In the genomic region with DNA sequence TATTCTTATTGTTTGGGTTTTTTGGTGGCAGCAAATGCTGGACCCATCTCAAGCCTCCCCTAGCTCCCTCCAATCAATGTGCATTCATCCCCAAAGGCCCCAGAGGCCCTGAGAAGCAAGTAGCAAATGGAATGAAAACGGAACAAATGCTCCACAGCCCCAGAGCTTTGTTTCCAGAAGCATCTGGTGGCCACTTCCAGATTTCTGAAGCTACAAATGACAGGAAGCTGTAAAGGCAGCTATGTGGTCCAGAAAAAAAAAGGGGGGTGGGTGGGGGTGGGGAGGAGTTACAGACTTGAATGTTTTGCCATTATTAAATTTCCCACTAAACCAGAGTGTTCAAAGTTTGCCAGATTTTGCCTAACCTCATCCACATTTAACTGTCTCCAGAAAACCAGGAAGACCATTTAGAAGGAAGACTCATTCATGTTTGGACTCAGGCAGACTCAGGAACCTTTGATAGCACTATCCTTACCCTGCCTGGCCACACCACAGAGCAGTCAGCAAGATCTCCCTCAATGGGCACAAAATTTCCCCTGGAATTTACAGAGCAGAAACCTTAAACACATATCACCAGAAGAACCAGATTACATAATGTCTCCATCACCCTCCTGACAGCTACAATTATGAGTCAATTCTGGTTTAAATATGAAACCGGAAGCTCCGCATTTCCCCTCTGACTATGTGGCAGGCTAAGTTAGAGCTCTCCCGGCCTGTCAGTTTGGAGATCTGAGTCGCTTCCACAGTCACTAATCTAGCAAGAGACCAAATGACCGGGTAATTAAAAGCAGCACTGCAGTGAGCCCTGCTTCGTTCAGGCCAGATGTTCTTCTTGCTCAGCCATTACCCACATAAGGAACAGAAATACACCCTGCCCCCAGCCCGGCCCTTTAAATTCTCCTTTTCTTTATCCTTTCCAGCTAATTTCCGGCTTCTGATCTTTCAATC, we compare ENCODE assay signal across 8 mouse cellular contexts.
DNase-seq lines count a peak whose midpoint lies in the region; ATAC-seq and TF ChIP-seq lines count a peak whose summit lies in the region.

No protein-coding gene starts in this region.

- H3K4me1 ChIP-seq in kidney, embryonic 14.5 days (ENCODE audit: control insufficient read depth, insufficient read depth, low read length): peaks cover 26% of the 10 kb centered on the region

- H3K9ac ChIP-seq in kidney, embryonic 14.5 days (ENCODE audit: low read depth, low read length): peak overlapping the region; percentile 9; the same call in 1 of the 2 replicates

- H3K27ac ChIP-seq in kidney, embryonic 14.5 days (ENCODE audit: low read depth, low read length): peak overlapping the region; percentile 73

- no peaks in the 10 kb centered on the region for H3K36me3 ChIP-seq in kidney, embryonic 14.5 days (ENCODE audit: control insufficient read depth, insufficient read depth, low read length)

- DNase-seq in kidney, adult 18-20 months: peak; percentile 18
- DNase-seq in kidney, adult 11 months: no peak
- DNase-seq in brain, embryonic 14.5 days (ENCODE audit: low read depth): peak; percentile 63
- peak; percentile 74 to 81 for DNase-seq in heart, adult 9 months (ENCODE audit: low spot score in 2 of 2)
- DNase-seq in lung, postnatal 36 days: peak; percentile 73
- DNase-seq in skeletal muscle tissue, adult 2 months (ENCODE audit: low read depth, low spot score): peak; percentile 58
- no peak for DNase-seq in urinary bladder, postnatal 25 days (ENCODE audit: low spot score)

- no peak for TF ChIP-seq POLR2A in brain, embryonic 14.5 days (IDR thresholded peaks at IDR 0.05; ENCODE audit: borderline replicate concordance, extremely low read depth, insufficient read depth, insufficient read length, poor library complexity, severe bottlenecking)

- H3K4me3 ChIP-seq in kidney, embryonic 14.5 days (ENCODE audit: low read length): peak overlapping the region; percentile 15

- no peaks in the 10 kb centered on the region for H3K27me3 ChIP-seq in kidney, embryonic 14.5 days (ENCODE audit: control insufficient read depth, insufficient read depth, low read length)

- ATAC-seq in kidney, embryonic 14.5 days (ENCODE audit: low FRiP score, low TSS enrichment): no peak

- no peaks in the 10 kb centered on the region for H3K9me3 ChIP-seq in kidney, embryonic 14.5 days (ENCODE audit: control insufficient read depth, low read length)

- TF ChIP-seq CTCF in brain, embryonic 14.5 days (IDR thresholded peaks at IDR 0.05; ENCODE audit: borderline replicate concordance, extremely low read depth, insufficient read depth, insufficient read length): no peak

- WGBS in kidney, embryonic 14.5 days: 8% methylated on average over 9 of the region's 9 CpGs

- peak overlapping the region; percentile 31 for H3K4me2 ChIP-seq in kidney, embryonic 14.5 days (replicated peaks; ENCODE audit: low read depth, low read length)

Comparison
In these comparisons a context has a peak if more than half of its experiments do, and no peak if none do; other contexts are left out.
1. DNase-seq: peak in kidney, adult 18-20 months (single experiment), brain, embryonic 14.5 days (single experiment), heart, adult 9 months (2 of 2), lung, postnatal 36 days (single experiment) and skeletal muscle tissue, adult 2 months (single experiment); none in kidney, adult 11 months (single experiment) and urinary bladder, postnatal 25 days (single experiment).